Mouse (Mus musculus) liver, embryonic 11.5 days (tissue): ENCODE results near the gene Paip2b. TPM values are rescaled to one million over a fixed set of nuclear protein-coding genes. Genes with fewer than 3 reads are reported as not detected.
A peak's percentile ranks its signal among the peaks of the same experiment; 100 is the strongest.
"Not testable (repeated sequence)": the region's sequence is repeated elsewhere in the genome, so short reads cannot be mapped to it uniquely, and the experiment has no call there.

Experiments
- ATAC-seq: fragments of 200-750 bp; cut with Nextera tagmentation; replicated peaks from 2 replicates; pipeline ENCODE4 v1.8.0; 2017; ENCODE audit warnings: moderate number of reproducible peaks, mild to moderate bottlenecking, moderate TSS enrichment, moderate library complexity; ENCODE audit not compliant: low FRiP score
- DNase-seq: peaks from one replicate; pipeline ENCODE4 v3.0.0-alpha.2; 2017; ENCODE audit warnings: low spot score
- H3K27ac ChIP-seq: fragments of 300-500 bp; sonication (generic); 2 replicates; pipeline ENCODE4 v1.5.1; 2014; ENCODE audit warnings: mild to moderate bottlenecking, low read depth, low read length, control low read depth
- H3K27me3 ChIP-seq: fragments of 300-500 bp; sonication (generic); replicated peaks from 2 replicates; pipeline ENCODE4 v1.6.1; 2014; ENCODE audit warnings: low read length, mixed read lengths; ENCODE audit not compliant: control insufficient read depth, insufficient read depth
- H3K36me3 ChIP-seq: fragments of 300-500 bp; sonication (generic); 2 replicates; pipeline ENCODE4 v1.6.1; 2014; ENCODE audit warnings: mild to moderate bottlenecking, low read length, moderate library complexity, mixed read lengths; ENCODE audit not compliant: control insufficient read depth, insufficient read depth
- H3K4me1 ChIP-seq: fragments of 300-500 bp; sonication (generic); replicated peaks from 2 replicates; pipeline ENCODE4 v1.6.1; 2014; ENCODE audit warnings: low read length, mixed read lengths; ENCODE audit not compliant: control insufficient read depth, insufficient read depth
- H3K4me2 ChIP-seq: fragments of 300-500 bp; sonication (generic); 2 replicates; pipeline ENCODE4 v1.6.1; 2014; ENCODE audit warnings: mild to moderate bottlenecking, control low read depth, moderate library complexity
- H3K4me3 ChIP-seq: fragments of 300-500 bp; sonication (generic); 2 replicates; pipeline ENCODE4 v1.5.1; 2014; ENCODE audit warnings: low read depth, low read length, control low read depth
- H3K9ac ChIP-seq: fragments of 300-500 bp; sonication (generic); 2 replicates; pipeline ENCODE4 v1.6.1; 2014; ENCODE audit warnings: low read depth, low read length, control low read depth
- H3K9me3 ChIP-seq: fragments of 300-500 bp; sonication (generic); 2 replicates; pipeline ENCODE4 v1.6.1; 2016; ENCODE audit warnings: low read length, inconsistent platforms, mixed read lengths; ENCODE audit not compliant: control insufficient read depth
- WGBS: fragments of 180-500 bp; shearing (Covaris S2); extraction: QIAGEN DNeasy Blood & Tissue Kit; methylation state at CpG from one replicate; pipeline ENCODE4 v1.1.7; 2014; 5-methylcytosine and 5-hydroxymethylcytosine counted together
- polyA plus RNA-seq: library from polyadenylated mRNA; unstranded; fragments of >200 nt; fragmentation: Nextera tagmentation; extraction: Ambion mirVana; gene quantifications from 2 replicates; pipeline ENCODE4 v1.2.1, GENCODE M21; 2014

Paip2b gene
- polyA plus RNA-seq, 1 experiment from 2014 or later, result 8.4 TPM

DNA sequence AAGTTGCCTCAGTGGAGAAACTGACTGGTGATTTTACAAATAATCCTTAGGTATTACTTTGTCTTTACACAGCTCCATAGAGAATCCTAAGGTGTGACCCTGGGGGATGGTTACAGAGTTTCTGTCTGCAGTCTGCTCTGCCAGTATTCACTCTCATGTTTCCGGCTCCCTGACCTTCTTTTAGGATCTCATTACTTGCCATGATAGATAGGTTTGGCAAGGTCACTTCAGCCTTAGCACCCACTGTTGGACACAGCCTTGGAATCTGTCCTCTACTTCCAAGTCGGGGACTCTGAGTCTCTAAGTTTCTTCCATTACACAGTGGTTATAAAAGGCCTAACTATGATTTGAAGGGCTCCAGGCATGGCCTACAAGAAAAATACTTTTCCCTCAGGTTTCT, 17.9 kb upstream of the Paip2b start:
- Histone ChIP-seq H3K27me3 (no peaks in the 10 kb centered on the region), H3K27ac (no peak overlapping the region), H3K4me2 (no peak overlapping the region), H3K9ac (no peak overlapping the region), H3K9me3 (no peaks in the 10 kb centered on the region), H3K4me1 (no peaks in the 10 kb centered on the region), H3K4me3 (no peak overlapping the region), H3K36me3 (no peaks in the 10 kb centered on the region)
- 86% methylated on average over 2 of the region's 2 CpGs for WGBS
- ATAC-seq, result no peak
- no peak for DNase-seq

GRCm38 (mm10) chr6:83846141-83846540, 14.6 kb upstream of the Paip2b start:
- Histone ChIP-seq H3K4me3 (no peak overlapping the region), H3K36me3 (no peaks in the 10 kb centered on the region), H3K27ac (no peak overlapping the region), H3K4me2 (no peak overlapping the region), H3K9me3 (no peaks in the 10 kb centered on the region), H3K27me3 (no peaks in the 10 kb centered on the region), H3K4me1 (no peaks in the 10 kb centered on the region), H3K9ac (no peak overlapping the region)
- WGBS, result 91% methylated on average over 2 of the region's 2 CpGs
- DNase-seq (no peak), ATAC-seq (no peak)

- H3K27ac ChIP-seq, result no peak overlapping the region
- H3K4me2 ChIP-seq, result no peak overlapping the region
- WGBS, result 86% methylated on average over 10 of the region's 10 CpGs
- no peaks in the 10 kb centered on the region for H3K27me3 ChIP-seq
- H3K4me3 ChIP-seq, result no peak overlapping the region
- ATAC-seq, result no peak
- no peak overlapping the region for H3K9ac ChIP-seq
- no peaks in the 10 kb centered on the region for H3K4me1 ChIP-seq
- no peaks in the 10 kb centered on the region for H3K36me3 ChIP-seq
- no peaks in the 10 kb centered on the region for H3K9me3 ChIP-seq
- no peak for DNase-seq
Observed at GRCm38 (mm10) chr6:83844913-83845312, 13.4 kb upstream of the Paip2b start.

GRCm38 (mm10) chr6:83840086-83840485, 8.5 kb upstream of the Paip2b start:
- Histone ChIP-seq H3K4me1 (no peaks in the 10 kb centered on the region), H3K36me3 (no peaks in the 10 kb centered on the region), H3K27me3 (no peaks in the 10 kb centered on the region), H3K4me2 (no peak overlapping the region), H3K9me3 (no peaks in the 10 kb centered on the region), H3K27ac (no peak overlapping the region), H3K4me3 (no peak overlapping the region), H3K9ac (no peak overlapping the region)
- ATAC-seq (no peak), DNase-seq (no peak)
- 78% methylated on average over 6 of the region's 6 CpGs for WGBS

- 55% methylated on average over 2 of the region's 2 CpGs for WGBS
- DNase-seq (no peak), ATAC-seq (no peak)
Observed at GRCm38 (mm10) chr6:83838046-83838445, 6.5 kb upstream of the Paip2b start.

DNA sequence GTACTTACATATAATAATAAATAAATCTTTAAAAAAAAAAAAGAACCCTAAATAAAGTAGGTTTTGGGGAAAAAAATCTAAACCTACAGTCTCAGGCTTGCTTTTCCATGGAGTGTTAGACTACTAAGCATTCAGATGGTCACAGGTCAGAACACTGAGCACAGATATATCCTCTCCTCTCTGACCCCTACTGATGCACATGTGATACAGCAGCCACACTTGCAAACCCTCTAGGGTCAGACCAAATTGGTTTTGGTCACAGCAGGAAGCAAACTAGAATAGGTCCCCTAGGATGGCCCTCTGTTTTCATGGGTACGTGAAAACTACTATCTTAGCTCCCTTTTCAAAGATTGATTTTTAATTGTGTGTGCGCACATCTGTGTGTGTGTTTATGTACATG, 5.3 kb upstream of the Paip2b start:
- H3K4me1 ChIP-seq, result no peaks in the 10 kb centered on the region
- no peaks in the 10 kb centered on the region for H3K27me3 ChIP-seq
- H3K9me3 ChIP-seq, result no peaks in the 10 kb centered on the region
- H3K9ac ChIP-seq, result no peak overlapping the region
- DNase-seq (no peak), ATAC-seq (no peak)
- H3K27ac ChIP-seq, result no peak overlapping the region
- no peak overlapping the region for H3K4me2 ChIP-seq
- no peak overlapping the region for H3K4me3 ChIP-seq
- WGBS, result 89% methylated on average over 2 of the region's 2 CpGs
- H3K36me3 ChIP-seq, result no peaks in the 10 kb centered on the region

More at GRCm38 (mm10) chr6:83838046-83838445, 6.5 kb upstream of the Paip2b start:
- Histone ChIP-seq H3K4me3 (no peak overlapping the region), H3K36me3 (no peaks in the 10 kb centered on the region), H3K9me3 (no peaks in the 10 kb centered on the region), H3K4me1 (no peaks in the 10 kb centered on the region), H3K4me2 (no peak overlapping the region), H3K27me3 (no peaks in the 10 kb centered on the region), H3K27ac (no peak overlapping the region), H3K9ac (no peak overlapping the region)

GRCm38 (mm10) chr6:83832393-83832792, 852 bp upstream of the Paip2b start:
- not testable (repeated sequence) for H3K9ac ChIP-seq, H3K4me1 ChIP-seq, H3K27ac ChIP-seq, H3K36me3 ChIP-seq, ATAC-seq, DNase-seq, H3K27me3 ChIP-seq, H3K9me3 ChIP-seq
- Histone ChIP-seq H3K4me2 (peak overlapping the region; percentile 61), H3K4me3 (peak overlapping the region; percentile 31; the same call in 1 of the 2 replicates)
- 73% methylated on average over 1 of the region's 1 CpGs for WGBS

DNA sequence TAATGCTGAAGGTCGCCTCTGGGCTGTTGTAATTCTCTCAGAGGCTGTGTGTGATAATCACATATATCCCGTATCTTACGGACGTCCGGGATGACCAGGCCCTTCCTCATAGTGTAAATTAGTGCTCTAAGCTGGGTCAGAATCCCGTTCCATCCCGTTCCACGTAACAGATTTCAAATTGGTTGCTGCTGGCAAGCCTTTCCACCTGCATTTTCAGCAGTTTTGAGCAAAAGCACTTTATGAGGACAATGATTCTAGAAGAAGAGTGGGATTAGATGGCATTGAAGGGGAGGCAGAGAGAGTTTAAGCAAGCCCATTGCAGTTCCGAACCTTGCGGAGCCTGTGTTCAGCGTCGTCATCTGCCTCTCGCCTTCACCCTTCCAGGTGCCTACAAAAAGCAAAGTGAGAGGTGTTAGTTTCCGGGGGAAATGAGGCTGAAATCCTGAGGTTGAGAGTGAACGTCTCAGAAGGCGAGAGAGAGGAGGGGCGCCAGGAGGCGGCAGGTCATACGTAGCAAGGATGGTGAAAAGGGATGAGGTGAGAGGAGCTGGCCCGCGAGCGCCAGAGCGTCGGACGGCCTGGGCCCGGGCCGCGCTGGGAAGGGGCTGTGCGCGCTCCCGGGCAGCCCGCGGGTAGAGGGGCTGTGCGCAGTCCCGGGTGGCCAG, 468 bp downstream of the Paip2b start:
- Histone ChIP-seq H3K9me3 (no peaks in the 10 kb centered on the region), H3K4me3 (peak overlapping the region; percentile 61), H3K27me3 (no peaks in the 10 kb centered on the region), H3K4me2 (peak overlapping the region; percentile 75), H3K4me1 (no peaks in the 10 kb centered on the region), H3K27ac (peak overlapping the region; percentile 42; the same call in 1 of the 2 replicates), H3K9ac (peak overlapping the region; percentile 60), H3K36me3 (no peaks in the 10 kb centered on the region)
- WGBS, result 3% methylated on average over 35 of the region's 35 CpGs
- peak; percentile 64; the same call in 1 of the 2 replicates for ATAC-seq
- peak; percentile 33 for DNase-seq

- WGBS, result 75% methylated on average over 2 of the region's 2 CpGs
- Histone ChIP-seq H3K36me3 (no peaks in the 10 kb centered on the region), H3K4me2 (no peak overlapping the region), H3K9me3 (no peaks in the 10 kb centered on the region), H3K4me1 (no peaks in the 10 kb centered on the region), H3K4me3 (no peak overlapping the region), H3K9ac (no peak overlapping the region), H3K27ac (no peak overlapping the region), H3K27me3 (no peaks in the 10 kb centered on the region)
- ATAC-seq, result no peak
- DNase-seq, result no peak
Observed at GRCm38 (mm10) chr6:83821856-83822255, 9.7 kb downstream of the Paip2b start.
